Comparison of ENCODE assay signal across 8 mouse cellular contexts in genomic region chr11:105178516-105178915, GRCm38 (mm10). TPM values are rescaled to one million over a fixed set of nuclear protein-coding genes. Genes with fewer than 3 reads are reported as not detected.
DNase-seq lines count a peak whose midpoint lies in the region; ATAC-seq and TF ChIP-seq lines count a peak whose summit lies in the region.

Gene Tlk2 (plus strand): TSS chr11:105178807.

- H3K4me3 ChIP-seq in hindbrain, postnatal 0 days (ENCODE audit: low read length): 0 out of 2 replicates have a peak within 1 kb of the TSS, but pooled peaks have one; percentile 68
- H3K4me3 ChIP-seq in liver, embryonic 14.5 days (ENCODE audit: insufficient read depth in 1 of 2, low read depth in 2 of 2, low read length in 2 of 2): peak within 1 kb of the TSS; percentile 78 to 84; a peak in 3 of 4 replicates

- no peak for TF ChIP-seq CTCF in hindbrain, postnatal 0 days (IDR thresholded peaks at IDR 0.05; ENCODE audit: low read depth)
- TF ChIP-seq CTCF in liver, embryonic 14.5 days (IDR thresholded peaks at IDR 0.05; ENCODE audit: low read depth): no peak

- no peak within 1 kb of the TSS for H3K9ac ChIP-seq in hindbrain, postnatal 0 days (replicated peaks; ENCODE audit: low read length)
- peak within 1 kb of the TSS; percentile 86 for H3K9ac ChIP-seq in liver, embryonic 14.5 days (replicated peaks)

- H3K36me3 ChIP-seq in hindbrain, postnatal 0 days (ENCODE audit: insufficient read depth, low read length): no peaks in the 10 kb centered on the region
- H3K36me3 ChIP-seq in liver, embryonic 14.5 days (replicated peaks; ENCODE audit: control insufficient read depth, insufficient read depth, low read depth): no peaks in the 10 kb centered on the region; the same call in 1 of the 2 replicates

- DNase-seq in kidney, adult 11 months: peak; percentile 30
- DNase-seq in kidney, postnatal 25 days: no peak
- DNase-seq in adrenal gland, postnatal 36 days: no peak
- no peak for DNase-seq in gastrocnemius, postnatal 14 days
- no peak for DNase-seq in hindbrain, postnatal 0 days (ENCODE audit: low spot score)
- DNase-seq in liver, embryonic 14.5 days (ENCODE audit: low read depth in 3 of 3, low spot score in 3 of 3): no peak
- DNase-seq in retina, embryonic 14.5 days (ENCODE audit: low spot score): no peak
- no peak for DNase-seq in MN1 (ENCODE audit: low spot score)

- H3K27ac ChIP-seq in hindbrain, postnatal 0 days: no peak within 1 kb of the TSS
- peak within 1 kb of the TSS; percentile 56 for H3K27ac ChIP-seq in liver, embryonic 14.5 days

- no peak for TF ChIP-seq EP300 in liver, embryonic 14.5 days (IDR thresholded peaks at IDR 0.05; ENCODE audit: low read depth)

- no peak for ATAC-seq in hindbrain, postnatal 0 days
- no peak for ATAC-seq in liver, embryonic 14.5 days (ENCODE audit: insufficient read depth)

- no peaks in the 10 kb centered on the region for H3K27me3 ChIP-seq in hindbrain, postnatal 0 days (ENCODE audit: insufficient read depth, low read length)
- no peaks in the 10 kb centered on the region for H3K27me3 ChIP-seq in liver, embryonic 14.5 days (ENCODE audit: control insufficient read depth, insufficient read depth, low read length)

- H3K4me1 ChIP-seq in hindbrain, postnatal 0 days (ENCODE audit: insufficient read depth, low read length): peaks cover 8% of the 10 kb centered on the region
- peaks cover 14 to 16% of the 10 kb centered on the region in 2 experiments for H3K4me1 ChIP-seq in liver, embryonic 14.5 days (replicated peaks; ENCODE audit: control insufficient read depth in 2 of 2, insufficient read depth in 2 of 2, low read length in 1 of 2)

- no peaks in the 10 kb centered on the region for H3K9me3 ChIP-seq in hindbrain, postnatal 0 days (ENCODE audit: low read length)
- no peaks in the 10 kb centered on the region for H3K9me3 ChIP-seq in liver, embryonic 14.5 days (ENCODE audit: control insufficient read depth, low read length)

- 44% methylated on average over 2 of the region's 2 CpGs for WGBS in hindbrain, postnatal 0 days
- 65% methylated on average over 2 of the region's 2 CpGs for WGBS in liver, embryonic 14.5 days (ENCODE audit: insufficient replicate concordance)

- intact Hi-C loops in gastrocnemius, postnatal 14 days (cut with DNase I; ENCODE audit: low total_unique reads): no loop called here

- peak within 1 kb of the TSS; percentile 87 for H3K4me2 ChIP-seq in hindbrain, postnatal 0 days (ENCODE audit: low read depth, low read length)
- H3K4me2 ChIP-seq in liver, embryonic 14.5 days (ENCODE audit: low read depth): peak within 1 kb of the TSS; percentile 83

RNA-seq across cellular contexts. Expression of gene Tlk2, which starts in this region (rescaled TPM):
- total RNA-seq in adrenal gland, postnatal 36 days (2021): 10 to 100 TPM; 50.9 to 51.9 TPM
- total RNA-seq in gastrocnemius, postnatal 14 days (2021): 10 to 100 TPM; 32.3 to 33.6 TPM
- 43.3 and 50.4 TPM in 2 replicates for total RNA-seq in hindbrain, postnatal 0 days (2014; rRNA removed)
- 15.1 and 15.9 TPM in 2 replicates for polyA plus RNA-seq in hindbrain, postnatal 0 days (2015; fragmentation: Nextera tagmentation; extraction: Ambion mirVana)
- polyA plus RNA-seq in liver, embryonic 14.5 days (2012; rRNA removed): 12.0 and 16.3 TPM in 2 replicates
- 10.2 and 10.6 TPM in 2 replicates for polyA plus RNA-seq in liver, embryonic 14.5 days (2014; fragmentation: Nextera tagmentation; extraction: Ambion mirVana)
